Mouse (Mus musculus) liver, embryonic 14.5 days (tissue): ENCODE data around the gene Pnpla3.

Experiments used
- CTCF ChIP-seq: IDR thresholded peaks from 2 replicates; pipeline ENCODE4 v1.5.1; 2016; ENCODE audit warnings: antibody characterized with exemption, low read depth, control low read depth
- EP300 ChIP-seq: IDR thresholded peaks from 2 replicates; pipeline ENCODE4 v1.6.1; 2016; ENCODE audit warnings: antibody characterized with exemption, low read depth

- TF ChIP-seq CTCF (no peak), EP300 (no peak)
Observed at GRCm38 (mm10) chr15:84139592-84140005, 28.0 kb upstream of the Pnpla3 start.
